Mouse (Mus musculus) forebrain, embryonic 13.5 days (tissue): ENCODE measurements at regions not wholly inside any gene's neighbourhood (a gene's known extent, or its start where the extent isn't known, plus 50 kb on each side); places are given as distances from the start of the nearest gene placed in this dataset.
A peak's percentile ranks its signal among the peaks of the same experiment; 100 is the strongest.
"Not testable (repeated sequence)": the region's sequence is repeated elsewhere in the genome, so short reads cannot be mapped to it uniquely, and the experiment has no call there.

Experiments
- ATAC-seq: fragments of 200-750 bp; cut with Nextera tagmentation; 2 replicates; pipeline ENCODE4 v1.8.0; 2017
- H3K27ac ChIP-seq: fragments of 300-500 bp; sonication (generic); 2 replicates; pipeline ENCODE4 v1.5.1; 2015; ENCODE audit warnings: inconsistent platforms, mild to moderate bottlenecking, moderate library complexity
- H3K27me3 ChIP-seq: fragments of 300-500 bp; sonication (generic); 2 replicates; pipeline ENCODE4 v1.6.1; 2015; ENCODE audit warnings: mild to moderate bottlenecking, inconsistent platforms
- H3K36me3 ChIP-seq: fragments of 300-500 bp; sonication (generic); 2 replicates; pipeline ENCODE4 v1.6.1; 2015; ENCODE audit warnings: mild to moderate bottlenecking, inconsistent platforms; ENCODE audit not compliant: poor library complexity, severe bottlenecking
- H3K4me1 ChIP-seq: fragments of 300-500 bp; sonication (generic); 2 replicates; pipeline ENCODE4 v1.6.1; 2015; ENCODE audit warnings: inconsistent platforms
- H3K4me2 ChIP-seq: fragments of 300-500 bp; sonication (generic); 2 replicates; pipeline ENCODE4 v1.6.1; 2015; ENCODE audit warnings: inconsistent platforms, mild to moderate bottlenecking, moderate library complexity
- H3K4me3 ChIP-seq: fragments of 300-500 bp; sonication (generic); 2 replicates; pipeline ENCODE4 v1.5.1; 2015; ENCODE audit warnings: mild to moderate bottlenecking, inconsistent platforms
- H3K9ac ChIP-seq: fragments of 300-500 bp; sonication (generic); 2 replicates; pipeline ENCODE4 v1.6.1; 2015; ENCODE audit warnings: mild to moderate bottlenecking, inconsistent platforms
- H3K9me3 ChIP-seq: fragments of 300-500 bp; sonication (generic); replicated peaks from 2 replicates; pipeline ENCODE4 v1.6.1; 2016; ENCODE audit warnings: inconsistent platforms
- WGBS: fragments of 180-500 bp; shearing (Covaris S2); methylation state at CpG from one replicate; pipeline ENCODE4 v1.1.7; 2015; 5-methylcytosine and 5-hydroxymethylcytosine counted together

DNA sequence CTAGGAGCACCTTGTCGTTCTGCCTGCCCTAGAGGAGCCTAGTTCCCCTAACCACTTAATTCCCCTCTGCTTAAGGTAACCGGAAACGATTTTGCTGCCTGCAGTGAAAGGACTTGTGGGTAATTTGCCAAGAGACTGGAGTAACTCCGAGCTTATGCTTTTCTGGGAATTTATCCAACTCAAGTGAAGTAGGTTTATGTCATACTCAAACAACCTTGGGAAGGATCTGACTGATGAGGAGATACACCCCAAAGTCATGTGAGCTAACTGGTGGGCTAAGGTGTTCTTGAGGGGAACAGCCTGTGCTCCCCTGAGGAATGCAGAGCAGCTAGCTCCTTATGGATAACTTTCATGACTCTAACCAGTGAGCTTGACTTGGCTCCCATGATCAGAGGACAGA is 155.7 kb upstream of the Ttc29 start:
- WGBS = 75% methylated on average over 4 of the region's 4 CpGs
- Histone ChIP-seq H3K27me3 (no peaks in the 10 kb centered on the region), H3K4me1 (no peaks in the 10 kb centered on the region), H3K36me3 (no peaks in the 10 kb centered on the region), H3K27ac (no peak overlapping the region), H3K9me3 (no peaks in the 10 kb centered on the region), H3K4me3 (no peak overlapping the region), H3K9ac (no peak overlapping the region), H3K4me2 (no peak overlapping the region)
- ATAC-seq = no peak

DNA sequence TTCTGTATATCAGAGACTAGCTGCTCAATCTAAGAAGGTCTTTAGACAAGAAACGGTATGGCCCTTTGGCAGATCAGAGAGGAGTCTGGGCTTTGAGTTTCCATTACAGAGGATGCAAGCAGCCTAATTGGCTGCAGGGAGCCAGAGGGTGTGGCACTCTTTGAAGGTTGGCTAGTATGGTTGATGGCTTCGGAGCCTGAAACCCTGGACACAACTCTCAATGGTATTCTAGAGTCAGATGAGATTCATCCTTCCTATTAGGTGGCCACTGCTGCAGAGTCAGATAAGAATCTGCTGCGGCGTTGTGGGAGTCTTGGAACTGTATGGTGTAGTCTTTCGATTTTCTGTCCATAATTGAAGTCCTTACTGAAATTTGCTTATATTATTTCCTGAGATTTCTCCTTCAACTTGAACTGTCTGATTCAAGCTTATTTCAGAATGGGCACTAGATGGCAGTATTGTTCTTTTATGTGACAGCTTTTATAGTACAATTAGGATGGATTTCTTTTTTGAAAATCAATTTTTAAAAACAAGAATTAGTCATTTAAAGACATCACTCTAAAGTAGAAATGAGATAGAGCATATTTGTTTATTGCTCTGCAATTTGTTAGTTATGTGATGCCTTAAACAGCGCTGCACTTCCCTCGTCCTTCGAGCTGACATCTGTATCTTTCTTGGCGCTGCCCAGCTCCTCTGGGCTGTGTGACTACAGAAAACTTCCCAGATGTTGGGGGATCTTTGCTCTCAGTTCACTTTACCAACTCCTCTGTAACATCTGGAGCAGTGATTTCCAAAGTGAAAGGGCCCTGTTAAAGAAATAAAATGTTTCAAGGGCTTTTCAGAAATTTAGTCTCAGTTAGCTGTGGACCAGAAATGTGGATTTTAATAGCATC is 151.0 kb upstream of the Ttc29 start:
- H3K36me3 ChIP-seq = no peaks in the 10 kb centered on the region
- peaks cover 3% of the 10 kb centered on the region for H3K4me1 ChIP-seq
- 59% methylated on average over 9 of the region's 9 CpGs for WGBS
- peak; percentile 53 for ATAC-seq
- no peaks in the 10 kb centered on the region for H3K9me3 ChIP-seq
- peaks cover 4% of the 10 kb centered on the region; the same call in 1 of the 2 replicates for H3K27me3 ChIP-seq
- H3K27ac ChIP-seq = no peak overlapping the region
- H3K4me3 ChIP-seq = no peak overlapping the region
- H3K9ac ChIP-seq = no peak overlapping the region
- H3K4me2 ChIP-seq = no peak overlapping the region

GRCm38 (mm10) chr8:78063529-78063928 is 149.6 kb upstream of the Ttc29 start:
- no peak overlapping the region for H3K27ac ChIP-seq
- H3K36me3 ChIP-seq = no peaks in the 10 kb centered on the region
- peaks cover 3% of the 10 kb centered on the region for H3K4me1 ChIP-seq
- H3K9ac ChIP-seq = peak overlapping the region; percentile 30
- peak; percentile 83 for ATAC-seq
- no peaks in the 10 kb centered on the region for H3K9me3 ChIP-seq
- peak overlapping the region; percentile 27 for H3K4me3 ChIP-seq
- peak overlapping the region; percentile 60 for H3K4me2 ChIP-seq
- peaks cover 17% of the 10 kb centered on the region for H3K27me3 ChIP-seq
- WGBS = 2% methylated on average over 13 of the region's 13 CpGs

- peaks cover 18% of the 10 kb centered on the region for H3K27me3 ChIP-seq
- peak overlapping the region; percentile 60 for H3K4me2 ChIP-seq
- WGBS = 37% methylated on average over 13 of the region's 13 CpGs
- H3K4me1 ChIP-seq = peaks cover 3% of the 10 kb centered on the region
- peak overlapping the region; percentile 27 for H3K4me3 ChIP-seq
- H3K9me3 ChIP-seq = no peaks in the 10 kb centered on the region
- no peak overlapping the region for H3K27ac ChIP-seq
- ATAC-seq = 0 out of 2 replicates have a peak, but pooled peaks have one; percentile 6
- no peaks in the 10 kb centered on the region for H3K36me3 ChIP-seq
- H3K9ac ChIP-seq = peak overlapping the region; percentile 30; the same call in 1 of the 2 replicates
Measured at GRCm38 (mm10) chr8:78064161-78064560, 148.9 kb upstream of the Ttc29 start.

DNA sequence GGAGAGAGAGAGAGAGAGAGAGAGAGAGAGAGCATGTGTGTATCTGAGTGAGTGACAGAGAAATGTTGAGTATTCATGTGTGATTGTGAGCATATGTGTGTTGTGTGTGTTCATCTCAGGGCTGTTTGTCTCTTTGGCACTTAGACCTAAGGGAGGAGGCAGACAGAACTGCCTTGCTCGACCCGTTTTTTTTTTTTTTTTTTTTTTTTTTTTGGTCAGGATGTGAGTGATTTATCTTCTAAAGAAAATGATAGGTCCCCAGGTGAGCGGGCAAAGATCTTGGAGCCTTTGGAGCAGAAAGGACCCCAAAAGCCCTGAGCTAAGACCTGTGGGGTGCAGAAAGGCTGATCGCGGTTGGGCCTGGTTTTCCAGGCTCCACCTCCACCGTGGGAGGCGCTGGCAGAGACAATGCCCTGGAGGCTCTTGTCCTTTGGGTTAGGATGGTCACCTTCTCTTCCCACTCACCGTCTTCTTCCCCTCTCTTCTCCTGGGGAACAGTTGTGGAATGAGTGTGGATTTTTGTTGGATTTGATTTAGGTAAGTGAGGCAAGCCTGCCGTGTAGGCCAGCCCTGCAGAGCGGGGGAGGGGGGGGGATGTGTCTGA is 147.1 kb upstream of the Ttc29 start:
- Histone ChIP-seq H3K9me3 (no peaks in the 10 kb centered on the region), H3K36me3 (no peaks in the 10 kb centered on the region), H3K27ac (no peak overlapping the region), H3K4me3 (no peak overlapping the region), H3K4me2 (no peak overlapping the region), H3K27me3 (peaks cover 21% of the 10 kb centered on the region), H3K4me1 (peaks cover 3% of the 10 kb centered on the region), H3K9ac (no peak overlapping the region)
- 34% methylated on average over 10 of the region's 10 CpGs for WGBS
- no peak for ATAC-seq

- Histone ChIP-seq H3K4me2 (no peak overlapping the region), H3K4me1 (peaks cover 2% of the 10 kb centered on the region), H3K9me3 (no peaks in the 10 kb centered on the region), H3K9ac (no peak overlapping the region), H3K27ac (no peak overlapping the region), H3K4me3 (no peak overlapping the region), H3K27me3 (peaks cover 21% of the 10 kb centered on the region), H3K36me3 (no peaks in the 10 kb centered on the region)
- 12% methylated on average over 13 of the region's 13 CpGs for WGBS
- ATAC-seq = no peak
Measured at GRCm38 (mm10) chr8:78068087-78068910, 144.8 kb upstream of the Ttc29 start.

- no peak for ATAC-seq
- peaks cover 3% of the 10 kb centered on the region; the same call in 1 of the 2 replicates for H3K27me3 ChIP-seq
- H3K4me1 ChIP-seq = no peaks in the 10 kb centered on the region
- no peak overlapping the region for H3K4me2 ChIP-seq
- no peak overlapping the region for H3K9ac ChIP-seq
- H3K27ac ChIP-seq = no peak overlapping the region
- no peaks in the 10 kb centered on the region for H3K36me3 ChIP-seq
- WGBS = 89% methylated on average over 7 of the region's 7 CpGs
- H3K4me3 ChIP-seq = no peak overlapping the region
- no peaks in the 10 kb centered on the region for H3K9me3 ChIP-seq
Measured at GRCm38 (mm10) chr8:78073821-78074220, 139.3 kb upstream of the Ttc29 start.

GRCm38 (mm10) chr8:78077122-78077521 is 136.0 kb upstream of the Ttc29 start:
- WGBS = 50% methylated on average over 4 of the region's 4 CpGs
- Histone ChIP-seq H3K9me3 (no peaks in the 10 kb centered on the region), H3K4me3 (no peak overlapping the region), H3K27me3 (no peaks in the 10 kb centered on the region), H3K9ac (no peak overlapping the region), H3K4me1 (no peaks in the 10 kb centered on the region), H3K27ac (no peak overlapping the region), H3K36me3 (no peaks in the 10 kb centered on the region), H3K4me2 (no peak overlapping the region)
- ATAC-seq = no peak

DNA sequence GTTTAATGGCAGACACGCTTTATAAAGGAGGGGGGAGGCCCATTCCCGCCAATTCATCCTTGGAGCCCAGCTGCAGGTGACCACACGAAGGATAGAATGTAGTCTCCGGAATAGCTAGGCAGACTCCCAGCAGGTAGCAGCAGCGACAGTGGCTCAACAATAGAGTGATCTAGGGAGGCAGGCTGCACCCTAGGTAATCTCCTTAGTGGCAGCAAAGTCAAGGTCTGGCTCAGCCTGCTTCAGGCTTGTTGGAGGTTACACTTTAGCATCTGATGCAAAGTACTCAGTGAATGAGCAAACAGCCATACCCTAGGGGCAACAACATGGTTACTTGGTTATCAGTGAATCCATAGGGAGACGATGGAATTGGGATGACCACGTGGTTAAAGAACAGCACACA is 131.7 kb upstream of the Ttc29 start:
- ATAC-seq = not testable (repeated sequence)

DNA sequence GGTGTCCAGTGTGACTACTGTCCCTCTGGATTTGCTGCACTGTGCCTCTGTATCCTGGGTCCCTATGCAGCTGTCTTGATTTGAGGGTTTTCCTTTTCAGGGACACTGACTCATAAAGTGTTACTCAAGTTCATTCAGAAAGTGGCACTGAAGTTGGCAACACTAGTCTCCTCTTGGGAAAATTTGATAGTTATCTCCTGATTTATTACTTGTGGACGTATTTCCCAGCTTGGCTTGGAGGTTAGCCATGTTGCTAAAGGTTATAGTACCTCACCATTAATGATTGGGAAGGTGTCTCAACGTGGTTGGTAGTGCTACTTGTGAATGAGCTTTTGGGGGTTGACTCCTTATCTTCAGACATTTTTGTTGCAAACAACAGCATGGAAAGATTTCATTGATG is 130.1 kb upstream of the Ttc29 start:
- Histone ChIP-seq H3K4me3 (no peak overlapping the region), H3K27me3 (no peaks in the 10 kb centered on the region), H3K9ac (no peak overlapping the region), H3K27ac (no peak overlapping the region), H3K9me3 (no peaks in the 10 kb centered on the region), H3K4me1 (no peaks in the 10 kb centered on the region), H3K4me2 (no peak overlapping the region), H3K36me3 (no peaks in the 10 kb centered on the region)
- no peak for ATAC-seq
- 87% methylated on average over 2 of the region's 2 CpGs for WGBS

More for the DNA sequence above, 131.7 kb upstream of the Ttc29 start:
- not testable (repeated sequence) for H3K36me3 ChIP-seq, H3K9me3 ChIP-seq, H3K27me3 ChIP-seq, H3K27ac ChIP-seq, H3K4me3 ChIP-seq, H3K4me1 ChIP-seq, H3K4me2 ChIP-seq, H3K9ac ChIP-seq
- 39% methylated on average over 7 of the region's 7 CpGs for WGBS

GRCm38 (mm10) chr8:78086361-78086760 is 126.7 kb upstream of the Ttc29 start:
- no peaks in the 10 kb centered on the region for H3K4me1 ChIP-seq
- ATAC-seq = no peak
- 96% methylated on average over 3 of the region's 3 CpGs for WGBS

More at GRCm38 (mm10) chr8:78086361-78086760, 126.7 kb upstream of the Ttc29 start:
- H3K36me3 ChIP-seq = no peaks in the 10 kb centered on the region
- no peak overlapping the region for H3K9ac ChIP-seq
- no peak overlapping the region for H3K27ac ChIP-seq
- no peaks in the 10 kb centered on the region for H3K27me3 ChIP-seq
- no peaks in the 10 kb centered on the region for H3K9me3 ChIP-seq
- H3K4me2 ChIP-seq = no peak overlapping the region
- H3K4me3 ChIP-seq = no peak overlapping the region
